Mouse (Mus musculus): Measurements from ENCODE around the gene Snrnp25.
"Not testable (repeated sequence)": the region's sequence is repeated elsewhere in the genome, so short reads cannot be mapped to it uniquely, and the experiment has no call there.

Gene Snrnp25

GRCm38 (mm10) chr11:32195867-32196540 is 9.2 kb upstream of the Snrnp25 start:
- peak; percentile 4 for DNase-seq

- peak; percentile 4 for DNase-seq
Measured at GRCm38 (mm10) chr11:32196727-32197126, 8.5 kb upstream of the Snrnp25 start.

- DNase-seq = no peak
Measured at GRCm38 (mm10) chr11:32197766-32198165, 7.4 kb upstream of the Snrnp25 start.

- DNase-seq = no peak
Measured at GRCm38 (mm10) chr11:32198256-32198955, 6.8 kb upstream of the Snrnp25 start.

- DNase-seq = no peak
Measured at GRCm38 (mm10) chr11:32199230-32199629, 6.0 kb upstream of the Snrnp25 start.

- DNase-seq = no peak
Measured at GRCm38 (mm10) chr11:32200075-32200601, 5.1 kb upstream of the Snrnp25 start, which contains the start of gene Il9r. Il9r (minus strand) TSS chr11:32200279.

GRCm38 (mm10) chr11:32200992-32201391 is 4.2 kb upstream of the Snrnp25 start:
- not testable (repeated sequence) for DNase-seq

GRCm38 (mm10) chr11:32201922-32202685 is 3.1 kb upstream of the Snrnp25 start:
- DNase-seq = no peak

GRCm38 (mm10) chr11:32210623-32211022 is 5.4 kb downstream of the Snrnp25 start:
- no peak for DNase-seq

- no peak for DNase-seq
Measured at GRCm38 (mm10) chr11:32215372-32216162, 10.4 kb downstream of the Snrnp25 start.

GRCm38 (mm10) chr11:32216851-32217250 is 11.6 kb downstream of the Snrnp25 start:
- DNase-seq = peak; percentile 89

- no peak for DNase-seq
Measured at GRCm38 (mm10) chr11:32218501-32219050, 13.4 kb downstream of the Snrnp25 start.

GRCm38 (mm10) chr11:32219287-32219686 is 14.1 kb downstream of the Snrnp25 start:
- DNase-seq = no peak

GRCm38 (mm10) chr11:32220607-32221224 is 15.5 kb downstream of the Snrnp25 start:
- DNase-seq = no peak

- peak; percentile 90 for DNase-seq
Measured at GRCm38 (mm10) chr11:32221225-32221950, 16.2 kb downstream of the Snrnp25 start.

GRCm38 (mm10) chr11:32221951-32222409 is 16.8 kb downstream of the Snrnp25 start, which contains the start of gene Rhbdf1:
Rhbdf1 (minus strand) TSS chr11:32222300.
- peak; percentile 88 for DNase-seq

- peak; percentile 78 for DNase-seq
Measured at GRCm38 (mm10) chr11:32222570-32223194, 17.5 kb downstream of the Snrnp25 start.

GRCm38 (mm10) chr11:32223297-32223967 is 18.2 kb downstream of the Snrnp25 start:
- DNase-seq = no peak

- peak; percentile 94 for DNase-seq
Measured at GRCm38 (mm10) chr11:32224468-32225139, 19.4 kb downstream of the Snrnp25 start.

Data from kidney, postnatal 10 days (tissue).